Mouse (Mus musculus) myocyte (in vitro differentiated cells): ENCODE measurements around the gene Iffo2. TPM values are rescaled to one million over a fixed set of nuclear protein-coding genes. Genes with fewer than 3 reads are reported as not detected.
A peak's percentile ranks its signal among the peaks of the same experiment; 100 is the strongest.

ENCODE experiments used
- H3K27me3 ChIP-seq: one replicate; pipeline ENCODE4 v1.6.1; 2011; ENCODE audit not compliant: control insufficient read depth, insufficient read depth, insufficient read length
- H3K36me3 ChIP-seq: one replicate; pipeline ENCODE4 v1.6.1; 2011; ENCODE audit not compliant: control insufficient read depth, insufficient read depth
- H3K4me2 ChIP-seq: one replicate; pipeline ENCODE4 v1.6.1; 2011; ENCODE audit warnings: low read depth, control low read depth
- H3K4me3 ChIP-seq: one replicate; pipeline ENCODE4 v1.5.1; 2011; ENCODE audit warnings: mild to moderate bottlenecking, control low read depth, moderate library complexity
- H3K79me2 ChIP-seq: one replicate; pipeline ENCODE4 v1.6.1; 2011; ENCODE audit not compliant: control insufficient read depth, insufficient read depth
- H3ac ChIP-seq: one replicate; pipeline ENCODE4 v1.6.1; 2011; ENCODE audit not compliant: control insufficient read depth, insufficient read length
- CEBPB ChIP-seq: IDR thresholded peaks from 2 replicates; pipeline ENCODE4 v1.6.1; 2011; ENCODE audit warnings: mild to moderate bottlenecking, moderate library complexity; ENCODE audit not compliant: poor library complexity, insufficient read depth, severe bottlenecking
- E2F4 ChIP-seq: IDR thresholded peaks from one replicate; pipeline ENCODE4 v1.6.1; 2011; ENCODE audit warnings: mild to moderate bottlenecking, control low read depth, moderate library complexity; ENCODE audit not compliant: insufficient read depth
- MAX ChIP-seq: IDR thresholded peaks from one replicate; pipeline ENCODE4 v1.6.1; 2011; ENCODE audit warnings: low read depth, mild to moderate bottlenecking, control low read depth
- MYOD1 ChIP-seq, 3 experiments: IDR thresholded peaks; one replicate each; pipeline ENCODE4 v1.6.1; 2011; ENCODE audit warnings: control low read depth in 2 of 3, low read depth in 2 of 3, mild to moderate bottlenecking in 2 of 3, moderate library complexity in 1 of 3; ENCODE audit not compliant: insufficient read length in 2 of 3, control insufficient read depth in 1 of 3
- MYOG ChIP-seq, 3 experiments: IDR thresholded peaks; one replicate each; pipeline ENCODE4 v1.6.1; 2011; ENCODE audit warnings: control low read depth in 2 of 3, low read depth in 2 of 3, mild to moderate bottlenecking in 2 of 3; ENCODE audit not compliant: insufficient read length in 2 of 3, control insufficient read depth in 1 of 3, insufficient read depth in 1 of 3
- POLR2A ChIP-seq: IDR thresholded peaks from one replicate; pipeline ENCODE4 v1.6.1; 2011; ENCODE audit warnings: low read depth, mild to moderate bottlenecking, control low read depth, moderate library complexity; ENCODE audit not compliant: insufficient read length
- POLR2AphosphoS2 ChIP-seq: IDR thresholded peaks from one replicate; pipeline ENCODE4 v1.6.1; 2011; ENCODE audit warnings: low read depth, control low read depth; ENCODE audit not compliant: insufficient read length
- REST ChIP-seq: IDR thresholded peaks from one replicate; pipeline ENCODE4 v1.6.1; 2011; ENCODE audit warnings: mild to moderate bottlenecking, control low read depth, moderate library complexity; ENCODE audit not compliant: insufficient read depth, insufficient read length
- SRF ChIP-seq: IDR thresholded peaks from one replicate; pipeline ENCODE4 v1.6.1; 2011; ENCODE audit warnings: low read depth; ENCODE audit not compliant: control insufficient read depth, insufficient read length
- TCF12 ChIP-seq: IDR thresholded peaks from one replicate; pipeline ENCODE4 v1.6.1; 2011; ENCODE audit warnings: mild to moderate bottlenecking, control low read depth; ENCODE audit not compliant: poor library complexity, insufficient read depth, severe bottlenecking
- TCF3 ChIP-seq: IDR thresholded peaks from one replicate; pipeline ENCODE4 v1.6.1; 2011; ENCODE audit warnings: low read depth, control low read depth; ENCODE audit not compliant: insufficient read length
- USF1 ChIP-seq: IDR thresholded peaks from one replicate; pipeline ENCODE4 v1.6.1; 2011; ENCODE audit warnings: low read depth, mild to moderate bottlenecking, control low read depth, moderate library complexity
- polyA plus RNA-seq: library from polyadenylated mRNA; unstranded; fragments of >200 nt; fragmentation: generic; extraction: Trizol; gene quantifications from one replicate; pipeline ENCODE4 v1.2.1, GENCODE M21; 2012; ENCODE audit warnings: missing spikeins

Iffo2 gene
- polyA plus RNA-seq, 1 experiment, result 12.1 TPM

DNA sequence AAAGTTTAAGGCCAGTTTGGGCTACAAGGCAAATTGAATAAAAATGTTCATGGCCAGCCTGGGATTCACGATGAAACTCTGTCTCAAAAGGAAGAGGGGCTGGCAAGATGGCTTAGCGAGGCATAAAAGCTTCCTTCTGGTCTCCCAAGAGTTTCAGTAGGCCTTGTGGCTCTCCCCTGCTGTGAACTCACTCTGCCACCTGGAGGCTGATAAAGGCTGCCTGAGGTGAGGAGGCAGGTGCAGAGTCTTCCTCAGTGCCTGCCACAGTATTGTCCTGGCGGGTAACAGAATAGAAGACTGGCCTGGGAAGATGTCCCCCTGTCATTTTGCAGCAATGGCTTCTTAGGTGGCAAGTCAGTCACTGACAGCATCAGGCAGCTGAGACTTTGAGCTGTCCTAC lies 52.6 kb downstream of the Iffo2 start:
- Histone ChIP-seq H3K36me3 (no peaks in the 10 kb centered on the region), H3ac (no peak overlapping the region), H3K79me2 (peaks cover 88% of the 10 kb centered on the region), H3K27me3 (no peaks in the 10 kb centered on the region), H3K4me2 (no peak overlapping the region), H3K4me3 (no peak overlapping the region)
- TF ChIP-seq MAX (no peak), TCF12 (no peak), MYOD1 (IDR thresholded peaks at IDR 0.05; ENCODE audit: control insufficient read depth in 1 of 3, insufficient read length in 2 of 3, low read depth in 2 of 3) (no peak)

GRCm38 (mm10) chr4:139583629-139584245 lies 53.4 kb downstream of the Iffo2 start:
- no peaks in the 10 kb centered on the region for H3K36me3 ChIP-seq
- H3K4me3 ChIP-seq, result no peak overlapping the region
- no peak for TF ChIP-seq POLR2A
- no peak for TF ChIP-seq MYOG (IDR thresholded peaks at IDR 0.05; ENCODE audit: control insufficient read depth in 1 of 3, insufficient read depth in 1 of 3, insufficient read length in 2 of 3, low read depth in 2 of 3)
- TF ChIP-seq USF1, result no peak
- no peak for TF ChIP-seq POLR2AphosphoS2
- TF ChIP-seq MYOD1 (IDR thresholded peaks at IDR 0.05; ENCODE audit: control insufficient read depth in 1 of 3, insufficient read length in 2 of 3, low read depth in 2 of 3), result no peak
- TF ChIP-seq TCF12, result no peak
- H3K4me2 ChIP-seq, result peak overlapping the region; percentile 18
- no peak overlapping the region for H3ac ChIP-seq
- no peaks in the 10 kb centered on the region for H3K27me3 ChIP-seq
- peaks cover 85% of the 10 kb centered on the region for H3K79me2 ChIP-seq

- no peak overlapping the region for H3K4me3 ChIP-seq
- H3K79me2 ChIP-seq, result peaks cover 84% of the 10 kb centered on the region
- peak overlapping the region; percentile 18 for H3K4me2 ChIP-seq
- H3K36me3 ChIP-seq, result no peaks in the 10 kb centered on the region
- TF ChIP-seq POLR2A (no peak), TCF3 (no peak), MYOD1 (IDR thresholded peaks at IDR 0.05; ENCODE audit: control insufficient read depth in 1 of 3, insufficient read length in 2 of 3, low read depth in 2 of 3) (no peak), REST (no peak), TCF12 (no peak), MAX (no peak), SRF (no peak), MYOG (IDR thresholded peaks at IDR 0.05; ENCODE audit: control insufficient read depth in 1 of 3, insufficient read depth in 1 of 3, insufficient read length in 2 of 3, low read depth in 2 of 3) (no peak), POLR2AphosphoS2 (no peak), USF1 (no peak), CEBPB (no peak), E2F4 (no peak)
- H3K27me3 ChIP-seq, result no peaks in the 10 kb centered on the region
- no peak overlapping the region for H3ac ChIP-seq
These were observed 54.4 kb downstream of the Iffo2 start for GRCm38 (mm10) chr4:139584704-139585103.

DNA sequence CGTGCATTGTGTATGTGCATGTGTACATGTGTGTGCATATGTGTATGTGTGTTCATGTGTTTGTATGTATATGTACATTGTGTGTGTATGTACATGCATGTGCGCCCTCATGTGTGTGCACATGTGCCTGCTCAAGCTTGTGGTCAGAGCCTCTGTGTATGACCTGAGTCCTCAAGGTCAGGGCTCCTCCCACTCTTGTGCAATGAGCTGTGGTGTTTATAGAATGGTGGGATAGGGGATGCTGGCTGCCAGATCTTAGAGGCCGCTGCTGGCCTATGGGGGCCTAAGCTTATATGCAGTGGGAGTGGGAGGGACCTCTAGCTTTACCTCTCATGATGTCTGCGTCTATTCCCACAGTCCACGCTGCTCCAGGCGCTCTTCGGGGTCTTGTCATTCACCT lies 55.4 kb downstream of the Iffo2 start:
- no peak overlapping the region for H3K4me2 ChIP-seq

GRCm38 (mm10) chr4:139587370-139587769 lies 57.0 kb downstream of the Iffo2 start:
- Histone ChIP-seq H3K4me2 (peak overlapping the region; percentile 47), H3ac (no peak overlapping the region), H3K27me3 (no peaks in the 10 kb centered on the region), H3K79me2 (peaks cover 88% of the 10 kb centered on the region), H3K4me3 (no peak overlapping the region), H3K36me3 (no peaks in the 10 kb centered on the region)
- TF ChIP-seq POLR2AphosphoS2 (no peak), USF1 (no peak), MYOG (IDR thresholded peaks at IDR 0.05; ENCODE audit: control insufficient read depth in 1 of 3, insufficient read depth in 1 of 3, insufficient read length in 2 of 3, low read depth in 2 of 3) (peak in 1 of 3 experiments; percentile 45), SRF (no peak), REST (no peak), MYOD1 (IDR thresholded peaks at IDR 0.05; ENCODE audit: control insufficient read depth in 1 of 3, insufficient read length in 2 of 3, low read depth in 2 of 3) (peak in 1 of 3 experiments; percentile 30), POLR2A (no peak), TCF12 (no peak), CEBPB (no peak), E2F4 (no peak), TCF3 (no peak), MAX (no peak)

More for the DNA sequence above, 55.4 kb downstream of the Iffo2 start:
- Histone ChIP-seq H3K36me3 (no peaks in the 10 kb centered on the region), H3ac (no peak overlapping the region), H3K79me2 (peaks cover 85% of the 10 kb centered on the region), H3K27me3 (no peaks in the 10 kb centered on the region), H3K4me3 (no peak overlapping the region)
- TF ChIP-seq POLR2A, result no peak
- TF ChIP-seq MYOG (IDR thresholded peaks at IDR 0.05; ENCODE audit: control insufficient read depth in 1 of 3, insufficient read depth in 1 of 3, insufficient read length in 2 of 3, low read depth in 2 of 3), result no peak
- no peak for TF ChIP-seq SRF
- peak; percentile 53; the same call in 1 of the 2 replicates for TF ChIP-seq CEBPB
- no peak for TF ChIP-seq REST
- TF ChIP-seq TCF12, result no peak
